Mouse (Mus musculus) liver, adult 2 months (tissue): ENCODE measurements around the gene Meaf6.

ENCODE experiments used
- CTCF ChIP-seq: fragments of 200-500 bp; IDR thresholded peaks from 2 replicates; pipeline ENCODE4 v1.5.1; 2011; ENCODE audit warnings: low read depth, low read length, control low read depth
- POLR2A ChIP-seq: fragments of 200-500 bp; IDR thresholded peaks from 2 replicates; pipeline ENCODE4 v1.6.1; 2011; ENCODE audit warnings: low read length, control low read depth; ENCODE audit not compliant: insufficient read depth; ENCODE audit errors: extremely low read depth

DNA sequence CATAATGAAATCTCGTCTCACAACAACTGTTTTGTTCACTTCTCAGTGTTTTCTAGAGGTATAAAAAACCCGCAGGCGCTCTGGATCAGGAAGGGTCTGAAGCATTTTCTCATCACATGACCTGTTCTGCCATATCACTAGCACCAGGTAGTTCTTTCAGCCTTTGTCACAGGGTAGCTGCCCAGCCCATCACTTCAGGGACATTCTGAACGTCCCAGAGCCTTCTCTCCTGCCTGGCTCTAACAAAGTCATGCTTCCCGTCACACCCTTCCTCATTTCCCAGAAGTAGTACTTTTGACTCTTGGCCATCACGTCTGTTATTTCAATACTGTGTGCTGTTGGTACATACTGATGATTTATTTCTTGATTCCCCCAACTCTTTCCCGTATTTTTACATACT is 40.5 kb upstream of the Meaf6 start:
- TF ChIP-seq CTCF (no peak), POLR2A (no peak)
